Mouse (Mus musculus): ENCODE data around the gene Stmn3.

DNA sequence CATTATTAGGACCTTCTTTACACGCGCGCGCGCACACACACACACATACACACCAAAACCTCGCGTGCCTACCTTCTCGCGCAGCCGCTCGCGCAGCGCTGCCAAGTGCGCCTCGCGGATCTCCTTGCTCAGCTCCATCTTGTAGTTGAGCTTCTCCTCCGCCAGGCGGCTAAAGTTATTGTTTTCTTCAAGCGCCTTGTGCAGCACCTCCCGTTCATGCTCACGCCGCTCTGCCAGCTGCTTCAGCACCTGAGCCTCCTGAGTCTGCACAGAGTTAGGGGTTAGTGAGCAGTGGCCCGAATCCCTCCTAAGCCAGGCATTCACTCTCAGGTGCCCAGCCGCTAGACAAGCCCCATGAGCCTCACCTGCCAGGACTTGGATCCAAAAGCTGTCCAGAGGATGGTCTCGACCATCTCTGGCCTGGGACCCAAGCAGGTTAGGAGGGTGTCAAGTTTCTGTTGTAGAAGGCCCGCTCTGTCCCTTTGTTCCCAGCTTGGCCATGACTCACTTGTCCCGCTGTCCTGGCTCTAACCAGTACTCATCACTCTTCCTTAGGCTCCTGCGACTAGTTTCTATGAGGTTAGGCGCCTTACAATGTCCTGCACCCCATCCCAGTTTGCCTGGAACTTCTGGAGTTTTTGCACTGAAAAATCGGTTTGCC is 7.0 kb downstream of the Stmn3 start:
- TF ChIP-seq CTCF (IDR thresholded peaks at IDR 0.05; ENCODE audit: extremely low read depth, insufficient read depth, low read length): peak; percentile 39
- TF ChIP-seq POLR2A (IDR thresholded peaks at IDR 0.05; ENCODE audit: extremely low read depth, insufficient read depth, low read length): 0 out of 2 replicates have a peak, but pooled peaks have one; percentile 11

Measured in cortical plate, adult 2 months (tissue).